In genomic region chr3:142294616-142295286, GRCm38 (mm10) we compare ENCODE assay signal across 8 mouse cellular contexts.
DNase-seq lines count a peak whose midpoint lies in the region; ATAC-seq and TF ChIP-seq lines count a peak whose summit lies in the region.

No protein-coding gene starts in this region.

- no peak overlapping the region for H3K27ac ChIP-seq in hindbrain, embryonic 12.5 days
- H3K27ac ChIP-seq in liver, embryonic 14.5 days = no peak overlapping the region

- no peak overlapping the region for H3K4me2 ChIP-seq in hindbrain, embryonic 12.5 days (replicated peaks)
- no peak overlapping the region for H3K4me2 ChIP-seq in liver, embryonic 14.5 days (ENCODE audit: low read depth)

- H3K36me3 ChIP-seq in hindbrain, embryonic 12.5 days = no peaks in the 10 kb centered on the region
- H3K36me3 ChIP-seq in liver, embryonic 14.5 days (replicated peaks; ENCODE audit: control insufficient read depth, insufficient read depth, low read depth) = no peaks in the 10 kb centered on the region

- no peak overlapping the region for H3K9ac ChIP-seq in hindbrain, embryonic 12.5 days
- no peak overlapping the region for H3K9ac ChIP-seq in liver, embryonic 14.5 days (replicated peaks)

- no peaks in the 10 kb centered on the region for H3K9me3 ChIP-seq in hindbrain, embryonic 12.5 days (replicated peaks)
- no peaks in the 10 kb centered on the region for H3K9me3 ChIP-seq in liver, embryonic 14.5 days (ENCODE audit: control insufficient read depth, low read length)

- peak; percentile 99 for ATAC-seq in CD4-positive, CD25-positive, alpha-beta regulatory T cell, adult 4 months
- peak; percentile 73 for ATAC-seq in hindbrain, embryonic 12.5 days (ENCODE audit: low FRiP score)
- ATAC-seq in liver, embryonic 14.5 days (ENCODE audit: insufficient read depth) = peak; percentile 55; the same call in 1 of the 2 replicates
- ATAC-seq in neutrophil, adult 5-6 weeks (ENCODE audit: extremely low read depth, insufficient number of reproducible peaks, low FRiP score, poor library complexity, severe bottlenecking) = peak; percentile 96

- no peaks in the 10 kb centered on the region for H3K27me3 ChIP-seq in hindbrain, embryonic 12.5 days
- H3K27me3 ChIP-seq in liver, embryonic 14.5 days (ENCODE audit: control insufficient read depth, insufficient read depth, low read length) = no peaks in the 10 kb centered on the region

- TF ChIP-seq CTCF in brain, embryonic 14.5 days (IDR thresholded peaks at IDR 0.05; ENCODE audit: borderline replicate concordance, extremely low read depth, insufficient read depth, insufficient read length) = peak; percentile 48
- TF ChIP-seq CTCF in liver, embryonic 14.5 days (IDR thresholded peaks at IDR 0.05; ENCODE audit: low read depth) = peak; percentile 65

- TF ChIP-seq EP300 in liver, embryonic 14.5 days (IDR thresholded peaks at IDR 0.05; ENCODE audit: low read depth) = no peak

- H3K4me3 ChIP-seq in hindbrain, embryonic 12.5 days = no peak overlapping the region
- no peak overlapping the region for H3K4me3 ChIP-seq in liver, embryonic 14.5 days (ENCODE audit: insufficient read depth in 1 of 2, low read depth in 2 of 2, low read length in 2 of 2)

- TF ChIP-seq POLR2A in brain, embryonic 14.5 days (IDR thresholded peaks at IDR 0.05; ENCODE audit: borderline replicate concordance, extremely low read depth, insufficient read depth, insufficient read length, poor library complexity, severe bottlenecking) = no peak

- peak; percentile 37 to 54 for DNase-seq in heart, adult 9 months (ENCODE audit: low spot score in 2 of 2)
- DNase-seq in heart, postnatal 36 days = no peak
- DNase-seq in brain, embryonic 14.5 days (ENCODE audit: low read depth) = peak; percentile 88
- DNase-seq in liver, embryonic 14.5 days (ENCODE audit: low read depth in 3 of 3, low spot score in 3 of 3) = peak in 2 of 3 experiments; percentile 32 to 44
- no peak for DNase-seq in gastrocnemius, postnatal 36 days

- intact Hi-C loops in heart, postnatal 36 days (cut with DNase I) = loop anchor here (1.0 to 10.0 kb wide), 4 partner anchors 100 to 410 kb away; partner anchors contain the start of genes Kyat3 and Pdlim5
- intact Hi-C loops in gastrocnemius, postnatal 36 days (cut with DNase I) = loop anchor here (2.0 to 5.0 kb wide), 2 partner anchors 150 to 178 kb away; no protein-coding TSS in a partner anchor

- 30% methylated on average over 7 of the region's 7 CpGs for WGBS in hindbrain, embryonic 12.5 days
- WGBS in liver, embryonic 14.5 days (ENCODE audit: insufficient replicate concordance) = 21% methylated on average over 7 of the region's 7 CpGs

- H3K4me1 ChIP-seq in hindbrain, embryonic 12.5 days = no peaks in the 10 kb centered on the region
- H3K4me1 ChIP-seq in liver, embryonic 14.5 days (replicated peaks; ENCODE audit: control insufficient read depth in 2 of 2, insufficient read depth in 2 of 2, low read length in 1 of 2) = no peaks in the 10 kb centered on the region

Comparison
In these comparisons a context has a peak if more than half of its experiments do, and no peak if none do; other contexts are left out.
1. DNase-seq: peak in heart, adult 9 months (2 of 2), brain, embryonic 14.5 days (single experiment) and liver, embryonic 14.5 days (2 of 3); none in heart, postnatal 36 days (0 of 2) and gastrocnemius, postnatal 36 days (0 of 2).
2. Peak in every context shown above with its lines, with median percentiles within 50 percentile points of each other: ATAC-seq.